Mouse (Mus musculus) G1E (cell line): ENCODE results near the gene Qrich2. TPM values are rescaled to one million over a fixed set of nuclear protein-coding genes. Genes with fewer than 3 reads are reported as not detected.
"Not testable (repeated sequence)": the region's sequence is repeated elsewhere in the genome, so short reads cannot be mapped to it uniquely, and the experiment has no call there.

Source experiments
- ATAC-seq: 2 replicates; pipeline ENCODE4 v1.8.0; 2016; ENCODE audit warnings: mild to moderate bottlenecking; ENCODE audit not compliant: insufficient number of reproducible peaks, poor library complexity, low FRiP score, severe bottlenecking; ENCODE audit errors: extremely low read depth
- DNase-seq: peaks from one replicate; pipeline ENCODE4 v3.0.0; 2012; ENCODE audit warnings: low spot score
- H3K27me3 ChIP-seq: 2 replicates; pipeline ENCODE4 v1.6.1; 2012; ENCODE audit warnings: mild to moderate bottlenecking, low read length, inconsistent platforms; ENCODE audit not compliant: insufficient read depth
- H3K36me3 ChIP-seq: replicated peaks from 2 replicates; pipeline ENCODE3; 2012; ENCODE audit warnings: mild to moderate bottlenecking, inconsistent platforms
- H3K4me1 ChIP-seq: 2 replicates; pipeline ENCODE4 v1.6.1; 2012; ENCODE audit warnings: low read depth, low read length, inconsistent platforms, mixed read lengths; ENCODE audit not compliant: insufficient read depth
- H3K4me3 ChIP-seq: 2 replicates; pipeline ENCODE4 v1.5.1; 2012; ENCODE audit warnings: low read depth, mild to moderate bottlenecking, inconsistent platforms, low read length, moderate library complexity, mixed read lengths
- H3K9me3 ChIP-seq: replicated peaks from 2 replicates; pipeline ENCODE4 v1.6.1; 2012; ENCODE audit warnings: inconsistent platforms
- CTCF ChIP-seq: IDR thresholded peaks from 2 replicates; pipeline ENCODE4 v1.5.1; 2012; ENCODE audit warnings: low read depth, low read length, inconsistent platforms, mixed read lengths
- GATA1 ChIP-seq: IDR thresholded peaks from 2 replicates; pipeline ENCODE4 v1.6.1; 2012; ENCODE audit warnings: borderline replicate concordance, low read length, inconsistent platforms, mixed read lengths
- GATA2 ChIP-seq: IDR thresholded peaks from 2 replicates; pipeline ENCODE4 v1.6.1; 2012; ENCODE audit warnings: low read depth, low read length, inconsistent platforms, borderline replicate concordance
- POLR2AphosphoS5 ChIP-seq: IDR thresholded peaks from 2 replicates; pipeline ENCODE4 v1.6.1; 2012; ENCODE audit warnings: low read depth, low read length, inconsistent platforms; ENCODE audit not compliant: insufficient replicate concordance
- TAL1 ChIP-seq: conservative IDR thresholded peaks from 2 replicates; pipeline ENCODE4 v1.6.1; 2012; ENCODE audit warnings: low read depth, low read length, inconsistent platforms, mixed read lengths
- polyA plus RNA-seq: library from polyadenylated mRNA; stranded (reverse); fragments of >175 nt; gene quantifications from 2 replicates; pipeline ENCODE4 v1.2.3, GENCODE M21; 2012
- total RNA-seq, 2 experiments: library from RNA; stranded (forward) in 1 of 2; stranded (reverse) in 1 of 2; fragments of 200-1000 nt in 1 of 2; fragments of >200 nt in 1 of 2; fragmentation: Nextera tagmentation in 1 of 2; gene quantifications; 2 replicates each; pipeline ENCODE4 v1.2.3; 2014 to 2017

The Qrich2 gene
- total and polyA plus RNA-seq, 3 experiments, result 0.05 to 0.16 TPM; not detected in 1

DNA sequence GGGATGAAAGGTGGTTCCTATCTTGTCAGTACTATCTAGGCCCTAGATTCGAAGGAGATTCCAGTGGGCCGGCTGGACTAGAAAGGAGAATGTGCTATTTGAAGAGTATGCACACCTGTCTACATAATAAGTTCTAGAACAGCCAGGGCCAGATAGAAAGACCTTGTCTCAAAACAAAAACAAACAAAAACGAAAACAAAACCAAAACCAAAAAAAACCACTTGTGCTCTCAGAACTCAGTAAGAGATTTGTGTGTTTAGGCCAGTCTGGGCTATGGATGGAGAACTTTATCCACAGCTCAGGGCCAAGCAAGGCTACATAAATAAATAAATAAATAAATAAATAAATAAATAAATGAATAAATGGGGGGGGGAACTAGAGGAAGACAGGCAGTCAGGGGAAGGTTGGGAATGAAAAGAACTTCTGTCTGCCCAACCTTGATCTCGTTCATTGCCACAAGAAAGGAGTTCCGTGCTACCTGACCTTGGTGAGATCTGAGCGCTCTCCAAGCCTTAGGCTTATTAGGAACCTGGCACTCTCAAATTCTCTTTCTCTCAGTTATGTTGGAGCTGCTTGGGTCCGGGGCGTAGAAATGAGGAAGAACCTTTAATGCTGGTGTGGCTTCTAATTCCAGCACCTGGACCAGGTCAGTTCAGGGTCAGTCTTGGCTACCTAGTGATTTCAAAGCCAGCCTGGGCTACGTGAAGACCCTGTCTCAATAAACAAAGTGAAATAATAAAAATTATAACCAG is 36.0 kb downstream of the Qrich2 start:
- no peak for ATAC-seq
- TF ChIP-seq GATA2, result no peak
- no peak for TF ChIP-seq CTCF
- TF ChIP-seq TAL1, result no peak
- no peak for TF ChIP-seq GATA1
- no peak for TF ChIP-seq POLR2AphosphoS5
- DNase-seq, result no peak
- Histone ChIP-seq H3K36me3 (peaks cover 4% of the 10 kb centered on the region), H3K27me3 (no peaks in the 10 kb centered on the region), H3K4me3 (no peak overlapping the region; the same call in 1 of the 2 replicates), H3K9me3 (no peaks in the 10 kb centered on the region), H3K4me1 (peaks cover 63% of the 10 kb centered on the region)

GRCm38 (mm10) chr11:116428872-116429859 is 36.9 kb downstream of the Qrich2 start:
- ATAC-seq (no peak), DNase-seq (no peak)

DNA sequence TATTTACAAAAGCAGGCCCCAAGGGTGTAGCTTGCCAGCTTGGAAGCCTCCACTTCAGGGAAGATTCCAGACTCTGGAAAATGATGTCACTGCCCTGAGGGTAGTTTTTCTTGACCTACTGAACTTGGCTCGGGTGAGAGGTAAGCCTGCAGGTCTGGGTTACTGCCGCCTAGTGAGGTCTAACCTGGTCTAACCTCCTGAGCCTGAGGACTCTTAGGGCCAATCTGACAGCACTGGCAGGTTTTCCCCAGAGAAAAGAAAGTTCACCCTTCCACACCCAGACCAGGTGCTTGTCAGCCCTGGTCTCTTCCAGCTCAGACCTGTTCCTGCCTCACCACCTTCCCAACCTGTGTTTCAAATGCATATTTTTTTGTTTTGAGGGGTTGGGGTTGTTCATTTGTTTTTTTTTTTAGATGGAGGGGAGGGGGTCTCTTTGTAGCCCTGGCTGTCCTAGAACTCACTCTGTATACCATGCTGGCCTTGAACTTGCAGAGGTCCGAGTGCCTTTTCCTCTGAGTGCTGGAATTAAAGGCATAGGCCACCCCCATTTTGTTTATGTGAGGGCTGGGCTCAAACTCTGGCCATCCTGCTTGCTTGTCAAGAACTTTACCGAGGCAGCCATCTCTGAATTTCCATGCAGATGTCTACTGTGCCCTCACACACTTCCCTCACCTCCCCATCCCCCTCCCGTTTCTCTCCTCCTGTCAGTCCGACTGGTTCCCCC is 39.0 kb downstream of the Qrich2 start:
- no peaks in the 10 kb centered on the region for H3K9me3 ChIP-seq
- ATAC-seq, result no peak
- H3K4me1 ChIP-seq, result peaks cover 71% of the 10 kb centered on the region
- no peak for DNase-seq
- H3K36me3 ChIP-seq, result no peaks in the 10 kb centered on the region
- no peaks in the 10 kb centered on the region for H3K27me3 ChIP-seq
- TF ChIP-seq TAL1 (no peak), GATA1 (no peak), GATA2 (no peak), CTCF (no peak), POLR2AphosphoS5 (no peak)
- no peak overlapping the region for H3K4me3 ChIP-seq

More at GRCm38 (mm10) chr11:116428872-116429859, 36.9 kb downstream of the Qrich2 start:
- TF ChIP-seq POLR2AphosphoS5, result no peak
- no peak for TF ChIP-seq CTCF
- TF ChIP-seq GATA1, result no peak
- no peak for TF ChIP-seq GATA2
- no peak for TF ChIP-seq TAL1
- Histone ChIP-seq H3K4me3 (peak overlapping the region; percentile 56; the same call in 1 of the 2 replicates), H3K9me3 (no peaks in the 10 kb centered on the region), H3K27me3 (no peaks in the 10 kb centered on the region), H3K4me1 (peaks cover 70% of the 10 kb centered on the region), H3K36me3 (no peaks in the 10 kb centered on the region)

GRCm38 (mm10) chr11:116426328-116426727 is 39.7 kb downstream of the Qrich2 start:
- H3K4me3 ChIP-seq, ATAC-seq, H3K27me3 ChIP-seq, H3K36me3 ChIP-seq, DNase-seq, H3K9me3 ChIP-seq: not testable (repeated sequence)
- peaks cover 67% of the 10 kb centered on the region for H3K4me1 ChIP-seq

GRCm38 (mm10) chr11:116424621-116425407 is 41.2 kb downstream of the Qrich2 start:
- H3K4me1 ChIP-seq, result peaks cover 67% of the 10 kb centered on the region
- TF ChIP-seq CTCF, result no peak
- no peak for TF ChIP-seq POLR2AphosphoS5
- no peak for TF ChIP-seq GATA1
- TF ChIP-seq GATA2, result no peak
- TF ChIP-seq TAL1, result no peak; the same call in 1 of the 2 replicates
- ATAC-seq (no peak), DNase-seq (no peak)
- H3K36me3 ChIP-seq, result no peaks in the 10 kb centered on the region
- H3K9me3 ChIP-seq, result no peaks in the 10 kb centered on the region
- peaks cover 2% of the 10 kb centered on the region; the same call in 1 of the 2 replicates for H3K27me3 ChIP-seq
- H3K4me3 ChIP-seq, result no peak overlapping the region; the same call in 1 of the 2 replicates
